Mouse (Mus musculus) left cerebral cortex, adult 8-10 months (tissue): ENCODE data around the gene CN725425. TPM values are rescaled to one million over a fixed set of nuclear protein-coding genes. Genes with fewer than 3 reads are reported as not detected.

ENCODE experiments used
- DNase-seq, 2 experiments: peaks; one replicate each; pipeline ENCODE4 v3.0.0; 2022; ENCODE audit warnings: low spot score in 2 of 2
- total RNA-seq, 4 experiments: library from RNA; stranded (reverse); gene quantifications; 2 replicates each; pipeline ENCODE4 v1.2.4; 2022

Gene CN725425
- total RNA-seq, result not detected

- DNase-seq, result no peak
Measured at GRCm38 (mm10) chr15:91199256-91199905, at the start of gene CN725425. Gene CN725425, plus strand, starts transcription at chr15:91199494.

- peak in 1 of 2 experiments; percentile 19 for DNase-seq
Measured at GRCm38 (mm10) chr15:91152592-91152991, 46.7 kb upstream of the CN725425 start.

- DNase-seq, result no peak
Measured at GRCm38 (mm10) chr15:91153311-91153710, 46.0 kb upstream of the CN725425 start.

- no peak for DNase-seq
Measured at GRCm38 (mm10) chr15:91161153-91161552, 38.1 kb upstream of the CN725425 start.

- no peak for DNase-seq
Measured at GRCm38 (mm10) chr15:91163454-91163853, 35.8 kb upstream of the CN725425 start.

- DNase-seq, result peak; percentile 13 to 22
Measured at GRCm38 (mm10) chr15:91165021-91165420, 34.3 kb upstream of the CN725425 start.

- no peak for DNase-seq
Measured at GRCm38 (mm10) chr15:91167850-91168562, 31.3 kb upstream of the CN725425 start.

GRCm38 (mm10) chr15:91170602-91171328 is 28.5 kb upstream of the CN725425 start:
- no peak for DNase-seq

GRCm38 (mm10) chr15:91171332-91171731 is 28.0 kb upstream of the CN725425 start:
- DNase-seq, result no peak

- DNase-seq, result no peak
Measured at GRCm38 (mm10) chr15:91172193-91172592, 27.1 kb upstream of the CN725425 start.

- DNase-seq, result no peak
Measured at GRCm38 (mm10) chr15:91178656-91179314, 20.5 kb upstream of the CN725425 start.

GRCm38 (mm10) chr15:91179911-91180622 is 19.2 kb upstream of the CN725425 start:
- no peak for DNase-seq

GRCm38 (mm10) chr15:91186358-91186757 is 12.9 kb upstream of the CN725425 start:
- no peak for DNase-seq

- no peak for DNase-seq
Measured at GRCm38 (mm10) chr15:91190026-91190425, 9.3 kb upstream of the CN725425 start.

GRCm38 (mm10) chr15:91190519-91191207 is 8.6 kb upstream of the CN725425 start:
- DNase-seq, result peak in 1 of 2 experiments; percentile 14

- DNase-seq, result peak; percentile 68 to 75
Measured at GRCm38 (mm10) chr15:91191412-91192222, 7.7 kb upstream of the CN725425 start, which contains the start of gene Abcd2. Gene Abcd2, minus strand, starts transcription at chr15:91191799.

GRCm38 (mm10) chr15:91192223-91192598 is 7.1 kb upstream of the CN725425 start:
- DNase-seq, result no peak

GRCm38 (mm10) chr15:91200833-91201232 is 1.5 kb downstream of the CN725425 start:
- DNase-seq, result no peak

- no peak for DNase-seq
Measured at GRCm38 (mm10) chr15:91202486-91202885, 3.2 kb downstream of the CN725425 start.
